Mouse (Mus musculus) midbrain, embryonic 16.5 days (tissue): ENCODE results near the gene Fhl3. TPM values are rescaled to one million over a fixed set of nuclear protein-coding genes. Genes with fewer than 3 reads are reported as not detected.

Experiments
- ATAC-seq: fragments of 200-750 bp; cut with Nextera tagmentation; 2 replicates; pipeline ENCODE4 v1.8.0; 2017; ENCODE audit warnings: moderate TSS enrichment
- H3K27ac ChIP-seq: fragments of 300-500 bp; sonication (generic); 2 replicates; pipeline ENCODE4 v1.5.1; 2014; ENCODE audit warnings: mild to moderate bottlenecking, low read length, mixed read lengths
- H3K27me3 ChIP-seq: fragments of 300-500 bp; sonication (generic); 2 replicates; pipeline ENCODE4 v1.6.1; 2014; ENCODE audit warnings: low read depth, low read length, mixed read lengths; ENCODE audit not compliant: control insufficient read depth, insufficient read depth
- H3K36me3 ChIP-seq: fragments of 300-500 bp; sonication (generic); 2 replicates; pipeline ENCODE4 v1.6.1; 2014; ENCODE audit warnings: mild to moderate bottlenecking, low read length, moderate library complexity, mixed read lengths; ENCODE audit not compliant: control insufficient read depth, insufficient read depth
- H3K4me1 ChIP-seq: fragments of 300-500 bp; sonication (generic); 2 replicates; pipeline ENCODE4 v1.6.1; 2014; ENCODE audit warnings: mild to moderate bottlenecking, low read length, mixed read lengths; ENCODE audit not compliant: control insufficient read depth, insufficient read depth
- H3K4me2 ChIP-seq: fragments of 300-500 bp; sonication (generic); 2 replicates; pipeline ENCODE4 v1.6.1; 2014; ENCODE audit warnings: mild to moderate bottlenecking, low read length, mixed read lengths
- H3K4me3 ChIP-seq: fragments of 300-500 bp; sonication (generic); 2 replicates; pipeline ENCODE4 v1.5.1; 2014; ENCODE audit warnings: low read depth, mild to moderate bottlenecking, low read length, moderate library complexity, mixed read lengths
- H3K9ac ChIP-seq: fragments of 300-500 bp; sonication (generic); 2 replicates; pipeline ENCODE4 v1.6.1; 2014; ENCODE audit warnings: low read depth, low read length, mixed read lengths
- H3K9me3 ChIP-seq: fragments of 300-500 bp; sonication (generic); replicated peaks from 2 replicates; pipeline ENCODE4 v1.6.1; 2014; ENCODE audit warnings: mild to moderate bottlenecking, low read length, mixed read lengths; ENCODE audit not compliant: control insufficient read depth, poor library complexity, severe bottlenecking
- WGBS: fragments of 180-500 bp; shearing (Covaris S2); extraction: QIAGEN DNeasy Blood & Tissue Kit; methylation state at CpG from one replicate; pipeline ENCODE4 v1.1.7; 2014; 5-methylcytosine and 5-hydroxymethylcytosine counted together
- polyA plus RNA-seq: library from polyadenylated mRNA; unstranded; fragments of >200 nt; fragmentation: Nextera tagmentation; extraction: Ambion mirVana; gene quantifications from 2 replicates; pipeline ENCODE4 v1.2.1, GENCODE M21; 2015

The Fhl3 gene
- polyA plus RNA-seq, 1 experiment from 2014 or later: 1.5 TPM

DNA sequence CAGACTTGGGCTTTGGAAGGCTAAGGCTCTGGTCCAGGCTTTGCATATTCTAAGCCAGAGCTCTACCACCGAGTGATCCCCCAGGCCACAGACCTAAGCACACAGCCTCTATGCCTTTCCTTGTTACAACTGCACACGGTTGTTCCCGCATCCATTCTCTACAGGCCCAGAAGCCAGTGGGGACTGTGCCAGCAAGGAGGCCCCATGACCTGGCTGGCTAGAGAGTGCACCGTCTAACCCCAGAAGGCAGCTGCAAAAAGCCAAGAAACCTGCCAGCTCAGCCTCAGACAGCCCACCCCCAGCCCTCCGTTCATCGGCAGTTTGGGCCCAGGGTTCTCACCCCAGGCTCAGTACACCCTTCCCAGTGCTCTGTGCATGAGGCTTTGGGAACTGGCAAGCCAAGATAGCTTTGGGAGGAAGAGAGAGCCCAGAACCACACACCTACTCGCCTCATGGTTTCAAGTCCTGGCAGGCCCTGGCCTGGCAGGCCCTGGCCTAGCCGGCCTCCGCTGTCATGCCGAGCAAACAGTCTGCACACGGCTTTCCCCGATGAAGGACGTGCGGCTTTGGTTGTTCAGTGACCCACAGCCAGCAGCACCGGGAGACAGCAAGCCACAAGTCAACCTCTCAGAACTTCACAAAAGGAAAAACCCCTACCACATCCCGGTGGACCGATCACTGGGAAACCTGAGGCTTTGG is 26.0 kb upstream of the Fhl3 start:
- Histone ChIP-seq H3K36me3 (peaks cover 4% of the 10 kb centered on the region; the same call in 1 of the 2 replicates), H3K9me3 (no peaks in the 10 kb centered on the region), H3K4me3 (no peak overlapping the region), H3K9ac (no peak overlapping the region), H3K27me3 (no peaks in the 10 kb centered on the region), H3K27ac (no peak overlapping the region), H3K4me2 (no peak overlapping the region), H3K4me1 (peaks cover 24% of the 10 kb centered on the region)
- 34% methylated on average over 17 of the region's 17 CpGs for WGBS
- no peak; the same call in 1 of the 2 replicates for ATAC-seq

GRCm38 (mm10) chr4:124675037-124675436 is 25.5 kb upstream of the Fhl3 start:
- Histone ChIP-seq H3K4me1 (peaks cover 24% of the 10 kb centered on the region), H3K27me3 (no peaks in the 10 kb centered on the region), H3K9me3 (no peaks in the 10 kb centered on the region), H3K27ac (no peak overlapping the region), H3K4me3 (no peak overlapping the region), H3K36me3 (peaks cover 4% of the 10 kb centered on the region; the same call in 1 of the 2 replicates), H3K4me2 (no peak overlapping the region), H3K9ac (no peak overlapping the region)
- 2% methylated on average over 4 of the region's 4 CpGs for WGBS
- ATAC-seq: no peak

DNA sequence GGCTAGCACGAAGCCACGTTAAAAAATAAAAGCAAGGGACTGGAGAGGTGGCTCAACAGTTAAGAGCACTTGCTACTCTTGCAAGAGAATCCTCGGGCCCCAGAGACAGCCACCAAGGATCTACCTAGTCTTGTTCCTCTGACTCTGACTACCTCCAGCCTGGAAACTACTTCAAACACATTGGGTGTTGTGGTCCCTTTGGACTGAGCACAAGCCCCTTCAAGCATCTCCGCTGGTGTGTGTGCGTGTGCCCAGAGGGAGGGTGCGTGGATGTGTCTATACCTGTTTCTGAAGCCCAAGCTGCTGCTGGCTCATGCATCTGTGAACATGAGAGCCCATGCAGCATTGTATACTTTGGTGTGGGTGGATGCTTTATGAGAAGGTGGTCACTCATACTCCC is 24.5 kb upstream of the Fhl3 start:
- H3K4me3 ChIP-seq: no peak overlapping the region
- no peak for ATAC-seq
- no peaks in the 10 kb centered on the region for H3K9me3 ChIP-seq
- WGBS: 89% methylated on average over 6 of the region's 6 CpGs
- no peak overlapping the region for H3K27ac ChIP-seq
- H3K4me2 ChIP-seq: no peak overlapping the region
- H3K9ac ChIP-seq: no peak overlapping the region
- peaks cover 10% of the 10 kb centered on the region for H3K36me3 ChIP-seq
- H3K27me3 ChIP-seq: no peaks in the 10 kb centered on the region
- H3K4me1 ChIP-seq: peaks cover 24% of the 10 kb centered on the region

GRCm38 (mm10) chr4:124682270-124682669 is 18.2 kb upstream of the Fhl3 start:
- ATAC-seq: no peak
- no peak overlapping the region for H3K4me3 ChIP-seq
- no peaks in the 10 kb centered on the region for H3K4me1 ChIP-seq
- H3K36me3 ChIP-seq: peaks cover 24% of the 10 kb centered on the region
- no peak overlapping the region for H3K4me2 ChIP-seq
- H3K27me3 ChIP-seq: no peaks in the 10 kb centered on the region
- WGBS: 50% methylated on average over 7 of the region's 7 CpGs
- H3K9ac ChIP-seq: no peak overlapping the region
- no peaks in the 10 kb centered on the region for H3K9me3 ChIP-seq
- H3K27ac ChIP-seq: no peak overlapping the region

- Histone ChIP-seq H3K36me3 (peaks cover 20% of the 10 kb centered on the region; the same call in 1 of the 2 replicates), H3K4me2 (no peak overlapping the region), H3K4me3 (no peak overlapping the region), H3K4me1 (no peaks in the 10 kb centered on the region), H3K27ac (no peak overlapping the region), H3K27me3 (no peaks in the 10 kb centered on the region), H3K9ac (no peak overlapping the region), H3K9me3 (no peaks in the 10 kb centered on the region)
- ATAC-seq: no peak
- 97% methylated on average over 4 of the region's 4 CpGs for WGBS
Observed at GRCm38 (mm10) chr4:124683474-124683873, 17.0 kb upstream of the Fhl3 start.

DNA sequence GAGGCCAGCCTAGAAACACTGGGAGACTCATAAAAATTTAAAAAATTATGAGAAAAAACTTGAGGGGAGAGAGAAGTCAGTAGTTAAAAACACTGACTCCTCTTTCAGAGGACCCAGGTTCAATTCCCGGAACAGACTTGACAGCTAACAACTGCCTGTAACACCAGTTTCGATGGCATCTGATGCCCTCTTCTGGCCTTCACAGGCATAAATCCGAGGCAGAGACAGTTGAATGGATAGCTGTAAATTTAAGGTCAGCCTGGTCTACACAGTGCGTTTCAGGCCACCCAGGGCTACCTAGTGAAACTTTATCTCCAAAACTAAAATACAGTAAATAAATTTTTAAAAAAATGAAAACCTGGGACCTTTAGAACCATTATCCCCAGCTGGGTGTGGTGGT is 15.5 kb upstream of the Fhl3 start:
- Histone ChIP-seq H3K27me3 (no peaks in the 10 kb centered on the region), H3K9me3 (no peaks in the 10 kb centered on the region), H3K4me1 (no peaks in the 10 kb centered on the region), H3K4me2 (no peak overlapping the region), H3K27ac (no peak overlapping the region), H3K36me3 (peaks cover 20% of the 10 kb centered on the region; the same call in 1 of the 2 replicates), H3K4me3 (no peak overlapping the region), H3K9ac (no peak overlapping the region)
- no peak for ATAC-seq
- 83% methylated on average over 4 of the region's 4 CpGs for WGBS

- peaks cover 18% of the 10 kb centered on the region; the same call in 1 of the 2 replicates for H3K36me3 ChIP-seq
- H3K4me3 ChIP-seq: no peak overlapping the region
- H3K27ac ChIP-seq: no peak overlapping the region
- no peaks in the 10 kb centered on the region for H3K4me1 ChIP-seq
- WGBS: 97% methylated on average over 8 of the region's 8 CpGs
- H3K27me3 ChIP-seq: no peaks in the 10 kb centered on the region
- H3K9ac ChIP-seq: no peak overlapping the region
- no peak overlapping the region for H3K4me2 ChIP-seq
- ATAC-seq: no peak
- H3K9me3 ChIP-seq: no peaks in the 10 kb centered on the region
Observed at GRCm38 (mm10) chr4:124685453-124685852, 15.0 kb upstream of the Fhl3 start.

- peaks cover 15% of the 10 kb centered on the region; the same call in 1 of the 2 replicates for H3K36me3 ChIP-seq
- H3K4me2 ChIP-seq: no peak overlapping the region
- no peaks in the 10 kb centered on the region for H3K9me3 ChIP-seq
- ATAC-seq: no peak
- no peak overlapping the region for H3K27ac ChIP-seq
- no peak overlapping the region for H3K9ac ChIP-seq
- H3K4me1 ChIP-seq: peaks cover 2% of the 10 kb centered on the region; the same call in 1 of the 2 replicates
- H3K4me3 ChIP-seq: no peak overlapping the region
- WGBS: 90% methylated on average over 8 of the region's 8 CpGs
- H3K27me3 ChIP-seq: no peaks in the 10 kb centered on the region
Observed at GRCm38 (mm10) chr4:124685897-124686402, 14.6 kb upstream of the Fhl3 start.

GRCm38 (mm10) chr4:124691455-124691854 is 9.0 kb upstream of the Fhl3 start:
- 90% methylated on average over 8 of the region's 8 CpGs for WGBS
- Histone ChIP-seq H3K36me3 (no peaks in the 10 kb centered on the region), H3K27me3 (peaks cover 4% of the 10 kb centered on the region), H3K9ac (no peak overlapping the region), H3K27ac (no peak overlapping the region), H3K4me1 (peaks cover 13% of the 10 kb centered on the region), H3K4me2 (no peak overlapping the region), H3K4me3 (no peak overlapping the region), H3K9me3 (no peaks in the 10 kb centered on the region)
- ATAC-seq: no peak
